8 mouse cellular contexts compared by ENCODE assay signal in genomic region chr3:115715900-115716515, GRCm38 (mm10). TPM values are rescaled to one million over a fixed set of nuclear protein-coding genes. Genes with fewer than 3 reads are reported as not detected.
DNase-seq lines count a peak whose midpoint lies in the region; ATAC-seq and TF ChIP-seq lines count a peak whose summit lies in the region.

No protein-coding gene starts in this region.

- 0 out of 2 replicates have a peak, but pooled peaks cover 2% of the 10 kb centered on the region for H3K27me3 ChIP-seq in kidney, embryonic 15.5 days
- peaks cover 7% of the 10 kb centered on the region for H3K27me3 ChIP-seq in hindbrain, embryonic 15.5 days
- no peaks in the 10 kb centered on the region for H3K27me3 ChIP-seq in midbrain, embryonic 14.5 days (ENCODE audit: control insufficient read depth, insufficient read depth, low read length)

- no peak for TF ChIP-seq CTCF in cortical plate, adult 2 months (IDR thresholded peaks at IDR 0.05; ENCODE audit: extremely low read depth, insufficient read depth, low read length)

- H3K4me1 ChIP-seq in kidney, embryonic 15.5 days = peaks cover 11% of the 10 kb centered on the region
- no peaks in the 10 kb centered on the region for H3K4me1 ChIP-seq in cortical plate, adult 2 months (ENCODE audit: control insufficient read depth, insufficient read depth, low read length)
- H3K4me1 ChIP-seq in hindbrain, embryonic 15.5 days (replicated peaks) = peaks cover 24% of the 10 kb centered on the region
- H3K4me1 ChIP-seq in midbrain, embryonic 14.5 days (ENCODE audit: control insufficient read depth, insufficient read depth, low read length) = 0 out of 2 replicates have a peak, but pooled peaks cover 8% of the 10 kb centered on the region

- peak overlapping the region; percentile 58 for H3K4me3 ChIP-seq in kidney, embryonic 15.5 days (replicated peaks)
- H3K4me3 ChIP-seq in cortical plate, adult 2 months (ENCODE audit: insufficient read depth, low read length) = peak overlapping the region; percentile 51
- H3K4me3 ChIP-seq in hindbrain, embryonic 15.5 days = peak overlapping the region; percentile 54
- 0 out of 2 replicates have a peak overlapping the region, but pooled peaks have one; percentile 48 for H3K4me3 ChIP-seq in midbrain, embryonic 14.5 days (replicated peaks; ENCODE audit: low read depth, low read length)

- ATAC-seq in kidney, embryonic 15.5 days (replicated peaks; ENCODE audit: low FRiP score) = no peak
- no peak for ATAC-seq in hindbrain, embryonic 15.5 days (ENCODE audit: low FRiP score, low read depth)
- no peak for ATAC-seq in midbrain, embryonic 14.5 days (ENCODE audit: low FRiP score, low TSS enrichment)

- H3K27ac ChIP-seq in kidney, embryonic 15.5 days = no peak overlapping the region
- H3K27ac ChIP-seq in cortical plate, adult 2 months (ENCODE audit: insufficient read depth, low read length) = peak overlapping the region; percentile 80
- H3K27ac ChIP-seq in hindbrain, embryonic 15.5 days (replicated peaks) = peak overlapping the region; percentile 82
- H3K27ac ChIP-seq in midbrain, embryonic 14.5 days (replicated peaks; ENCODE audit: low read depth, low read length) = no peak overlapping the region

- no peaks in the 10 kb centered on the region for H3K9me3 ChIP-seq in kidney, embryonic 15.5 days (replicated peaks)
- no peaks in the 10 kb centered on the region for H3K9me3 ChIP-seq in hindbrain, embryonic 15.5 days
- H3K9me3 ChIP-seq in midbrain, embryonic 14.5 days (ENCODE audit: control insufficient read depth, low read length) = no peaks in the 10 kb centered on the region

- DNase-seq in kidney, postnatal 4 days = no peak
- no peak for DNase-seq in midbrain, embryonic 14.5 days
- DNase-seq in cerebellum, adult 11-12 months = no peak
- no peak for DNase-seq in cerebellum, postnatal 10 days
- DNase-seq in spleen, postnatal 10 days (ENCODE audit: low spot score in 2 of 2) = no peak

- H3K4me2 ChIP-seq in kidney, embryonic 15.5 days = peak overlapping the region; percentile 72
- peak overlapping the region; percentile 92 for H3K4me2 ChIP-seq in hindbrain, embryonic 15.5 days
- H3K4me2 ChIP-seq in midbrain, embryonic 14.5 days (ENCODE audit: low read length) = peak overlapping the region; percentile 91

- TF ChIP-seq POLR2A in cortical plate, adult 2 months (IDR thresholded peaks at IDR 0.05; ENCODE audit: extremely low read depth, insufficient read depth, low read length) = no peak

- H3K9ac ChIP-seq in kidney, embryonic 15.5 days = peak overlapping the region; percentile 59
- H3K9ac ChIP-seq in hindbrain, embryonic 15.5 days = peak overlapping the region; percentile 49; the same call in 1 of the 2 replicates
- H3K9ac ChIP-seq in midbrain, embryonic 14.5 days (replicated peaks; ENCODE audit: low read length) = no peak overlapping the region

- no peaks in the 10 kb centered on the region for H3K36me3 ChIP-seq in kidney, embryonic 15.5 days
- H3K36me3 ChIP-seq in hindbrain, embryonic 15.5 days = no peaks in the 10 kb centered on the region
- no peaks in the 10 kb centered on the region for H3K36me3 ChIP-seq in midbrain, embryonic 14.5 days (ENCODE audit: control insufficient read depth, insufficient read depth, low read length)

- WGBS in kidney, embryonic 15.5 days = 73% methylated on average over 3 of the region's 3 CpGs
- 91% methylated on average over 3 of the region's 3 CpGs for WGBS in hindbrain, embryonic 15.5 days
- WGBS in midbrain, embryonic 14.5 days = 91% methylated on average over 3 of the region's 3 CpGs

RNA-seq across cellular contexts. Expression of gene S1pr1, which starts 1.1 kb away (rescaled TPM):
- polyA plus RNA-seq in kidney, embryonic 15.5 days (2015; fragmentation: Nextera tagmentation; extraction: Ambion mirVana) = 18.4 and 21.1 TPM in 2 replicates
- 194 and 210 TPM in 2 replicates for polyA plus RNA-seq in cortical plate, adult 2 months (2012; rRNA removed)
- polyA plus RNA-seq in hindbrain, embryonic 15.5 days (2015; fragmentation: Nextera tagmentation; extraction: Ambion mirVana) = 30.6 and 31.4 TPM in 2 replicates
- polyA plus RNA-seq in midbrain, embryonic 14.5 days (2014; fragmentation: Nextera tagmentation; extraction: Ambion mirVana) = 26.1 and 32.2 TPM in 2 replicates

Comparison
In these comparisons a context has a peak if more than half of its experiments do, and no peak if none do; other contexts are left out.
1. H3K27ac ChIP-seq: peak in cortical plate, adult 2 months (single experiment) and hindbrain, embryonic 15.5 days (single experiment); none in kidney, embryonic 15.5 days (single experiment) and midbrain, embryonic 14.5 days (single experiment).
2. Peak in every context shown above with its lines, with median percentiles within 50 percentile points of each other: H3K4me2 ChIP-seq and H3K4me3 ChIP-seq.